Mouse (Mus musculus): Measurements from ENCODE around the gene Insyn1.

Gene Insyn1

DNA sequence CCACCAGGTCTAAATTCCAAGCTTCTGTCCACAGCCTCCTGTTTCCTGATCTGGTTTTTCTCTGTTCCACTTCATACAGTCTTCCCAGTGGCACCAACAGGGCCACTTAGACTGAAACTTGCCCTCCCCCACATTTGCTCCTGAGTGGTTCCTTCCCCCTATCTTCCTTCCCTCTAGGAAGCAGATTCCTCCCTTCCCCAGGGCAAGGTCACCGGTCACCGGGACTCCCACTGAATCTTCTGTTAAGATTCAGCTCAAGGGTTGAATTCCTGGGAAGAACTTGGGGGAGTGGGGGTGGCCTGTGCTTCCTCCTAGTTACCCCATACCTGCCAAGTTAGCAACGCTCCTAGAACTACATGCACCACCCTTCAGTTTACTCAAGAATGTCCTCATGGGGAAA is 1.3 kb upstream of the Insyn1 start:
- DNase-seq (ENCODE audit: low spot score) = no peak

DNA sequence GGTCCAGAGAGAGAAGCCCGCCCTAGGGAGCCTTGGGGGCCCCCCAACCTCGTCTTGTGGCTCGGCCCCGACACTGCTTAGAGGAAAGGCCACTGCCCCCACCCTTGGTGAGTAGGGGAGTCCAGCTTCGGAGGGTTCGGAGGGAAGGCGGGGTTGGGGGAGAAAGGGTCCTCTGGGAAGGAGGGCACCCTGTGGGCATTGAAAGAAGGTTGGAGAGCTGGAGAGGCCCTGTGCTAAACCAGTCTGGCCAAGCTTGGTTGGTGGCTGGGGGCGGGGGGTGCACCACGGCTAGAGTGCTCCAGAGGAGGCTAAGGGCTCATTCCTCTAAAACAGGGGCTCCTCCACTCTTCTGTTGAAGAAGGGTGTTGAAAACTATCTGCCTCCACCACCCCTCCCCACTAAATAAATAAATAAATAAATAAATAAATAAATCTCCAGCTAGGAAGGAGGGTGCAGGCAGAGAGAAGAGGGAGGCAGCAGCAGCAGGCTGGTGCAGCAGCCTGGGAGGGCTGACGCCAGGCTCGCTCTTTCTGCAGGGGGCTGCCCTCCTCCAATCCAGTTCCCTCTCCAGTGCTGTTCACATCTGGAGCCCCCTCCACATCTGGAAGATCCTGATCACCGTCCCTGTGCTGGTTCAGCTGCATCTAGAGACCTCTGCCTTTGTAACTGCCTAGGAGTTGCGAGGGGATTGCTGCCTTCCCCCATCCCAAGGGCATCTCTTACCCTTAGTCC is 896 bp downstream of the Insyn1 start:
- no peak for DNase-seq (ENCODE audit: low spot score)

DNA sequence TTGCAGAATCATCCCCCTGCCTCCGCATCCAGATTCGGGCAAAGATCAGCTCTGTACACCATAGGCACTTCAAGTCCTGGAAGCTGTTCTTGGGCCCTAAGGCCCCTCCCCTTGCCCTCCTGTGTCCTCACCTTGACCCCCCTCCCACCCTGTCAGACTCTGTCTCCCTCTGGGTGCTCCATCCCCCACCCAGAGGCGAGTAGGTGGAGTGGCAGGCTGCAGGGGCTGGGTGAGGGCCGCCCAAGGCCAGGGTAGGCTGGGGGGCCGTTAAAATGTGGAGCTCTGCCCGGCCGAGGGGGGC is 1.4 kb downstream of the Insyn1 start:
- DNase-seq (ENCODE audit: low spot score) = no peak

DNA sequence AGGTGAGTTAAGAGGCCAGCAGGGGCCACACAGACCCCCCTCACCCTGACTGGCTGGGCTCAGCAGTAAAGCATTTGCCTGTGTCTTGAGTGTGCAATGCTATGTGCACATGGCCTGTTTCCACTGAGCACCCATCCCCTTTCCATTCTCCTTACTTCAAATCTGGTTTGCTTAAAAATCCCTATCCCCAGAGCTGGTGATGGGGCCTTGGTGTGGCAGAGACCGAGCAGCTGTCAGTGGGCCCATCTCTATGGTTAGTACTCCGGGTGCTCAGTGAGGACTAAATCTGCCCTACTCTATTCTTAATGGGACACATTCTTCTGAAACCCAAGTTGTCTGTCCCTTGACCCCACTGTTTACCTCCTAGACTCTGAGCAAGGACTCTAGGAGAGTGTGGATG is 2.0 kb downstream of the Insyn1 start:
- DNase-seq (ENCODE audit: low spot score) = no peak

DNA sequence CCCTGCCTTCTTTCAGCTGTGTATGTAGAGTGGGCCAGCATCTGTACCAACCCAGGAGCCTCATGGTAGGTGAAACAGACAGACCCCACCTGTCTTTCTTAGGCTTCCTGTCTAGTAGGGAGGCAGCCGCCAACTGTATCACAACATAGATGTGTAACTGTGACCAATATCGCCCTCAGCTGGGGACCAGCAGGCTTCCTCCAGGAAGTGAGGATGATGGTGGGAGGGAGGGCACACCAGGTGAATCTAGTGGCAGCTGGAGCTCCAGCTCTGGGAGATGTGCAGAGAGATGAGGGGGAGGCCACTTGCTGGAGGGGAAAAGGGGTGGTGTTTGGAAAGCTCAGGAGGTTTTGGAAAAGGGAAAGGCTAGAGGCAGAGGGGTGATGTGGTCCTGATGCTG is 6.6 kb downstream of the Insyn1 start:
- DNase-seq (ENCODE audit: low spot score) = no peak

DNA sequence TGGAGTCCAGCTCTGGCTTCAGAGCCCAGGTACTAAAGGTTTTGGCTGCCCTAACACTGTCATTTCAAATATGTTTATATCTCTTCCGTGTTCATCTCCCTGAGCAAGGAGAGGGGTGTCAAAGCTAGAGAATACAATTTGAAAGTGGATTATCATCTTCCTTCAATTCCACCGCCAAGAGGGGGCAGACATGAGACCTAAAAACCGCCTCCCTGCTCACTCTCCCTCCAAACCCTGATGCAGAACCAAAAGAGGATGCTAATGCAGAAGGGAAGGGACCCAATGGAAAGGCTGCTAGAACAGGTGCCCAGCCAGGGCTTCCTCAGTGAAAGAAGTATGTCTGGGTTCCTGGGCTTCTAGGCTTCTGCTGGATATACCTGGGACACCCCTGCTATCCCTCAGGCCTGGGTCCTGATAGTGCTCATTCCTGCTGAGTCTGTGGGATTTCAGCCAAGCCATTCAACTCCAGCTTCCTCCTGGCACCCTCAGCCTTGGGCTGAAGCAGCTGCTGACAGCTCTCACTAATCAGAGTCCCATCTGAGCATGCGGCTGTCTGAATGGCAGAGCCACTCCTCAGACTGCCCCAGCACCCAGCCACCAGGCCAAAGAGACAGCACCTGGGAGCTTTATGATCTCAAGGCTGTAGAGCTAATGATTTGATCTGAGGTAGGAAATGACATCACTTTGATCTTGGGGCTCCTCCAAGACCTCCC is 8.2 kb downstream of the Insyn1 start:
- DNase-seq (ENCODE audit: low spot score) = no peak

DNA sequence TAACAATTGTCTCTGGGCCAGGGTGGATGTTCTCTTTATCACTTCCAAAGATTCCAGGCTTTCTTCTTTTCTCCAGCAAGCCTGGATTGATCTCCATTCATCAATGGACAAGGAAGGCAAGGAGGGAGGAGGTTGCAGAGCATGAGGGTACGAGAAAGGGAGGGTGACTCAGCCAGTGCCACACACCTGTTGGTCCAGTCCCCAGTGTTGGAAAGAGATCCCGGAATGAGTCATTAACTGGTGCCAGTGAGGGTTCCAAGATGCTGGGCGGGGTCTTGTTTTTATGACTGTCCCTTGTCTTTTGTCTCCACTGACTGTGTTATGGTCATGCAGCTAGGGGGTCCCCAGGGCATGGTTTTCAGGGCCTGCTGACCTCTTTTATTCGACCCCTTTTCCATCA is 9.5 kb downstream of the Insyn1 start:
- no peak for DNase-seq (ENCODE audit: low spot score)

DNA sequence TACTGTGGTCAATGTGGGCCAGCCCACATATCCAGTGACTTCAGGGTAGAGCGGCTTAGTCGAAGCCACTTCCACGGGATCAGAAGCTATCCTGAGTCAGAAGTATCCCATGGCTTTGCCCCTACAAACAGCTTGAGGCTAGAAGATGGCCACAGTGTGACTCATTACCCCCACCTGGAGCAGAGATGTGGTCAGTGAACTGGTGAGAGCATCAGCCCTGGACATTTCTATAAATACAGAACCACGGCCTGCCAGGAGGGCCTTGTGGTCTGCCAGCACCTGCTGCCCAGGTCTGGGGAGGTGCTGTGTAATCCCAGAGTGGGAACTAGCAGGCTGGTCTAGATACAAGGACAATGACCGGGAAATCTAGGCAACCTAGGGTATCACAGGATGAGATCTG is 12.5 kb downstream of the Insyn1 start:
- no peak for DNase-seq (ENCODE audit: low spot score)

DNA sequence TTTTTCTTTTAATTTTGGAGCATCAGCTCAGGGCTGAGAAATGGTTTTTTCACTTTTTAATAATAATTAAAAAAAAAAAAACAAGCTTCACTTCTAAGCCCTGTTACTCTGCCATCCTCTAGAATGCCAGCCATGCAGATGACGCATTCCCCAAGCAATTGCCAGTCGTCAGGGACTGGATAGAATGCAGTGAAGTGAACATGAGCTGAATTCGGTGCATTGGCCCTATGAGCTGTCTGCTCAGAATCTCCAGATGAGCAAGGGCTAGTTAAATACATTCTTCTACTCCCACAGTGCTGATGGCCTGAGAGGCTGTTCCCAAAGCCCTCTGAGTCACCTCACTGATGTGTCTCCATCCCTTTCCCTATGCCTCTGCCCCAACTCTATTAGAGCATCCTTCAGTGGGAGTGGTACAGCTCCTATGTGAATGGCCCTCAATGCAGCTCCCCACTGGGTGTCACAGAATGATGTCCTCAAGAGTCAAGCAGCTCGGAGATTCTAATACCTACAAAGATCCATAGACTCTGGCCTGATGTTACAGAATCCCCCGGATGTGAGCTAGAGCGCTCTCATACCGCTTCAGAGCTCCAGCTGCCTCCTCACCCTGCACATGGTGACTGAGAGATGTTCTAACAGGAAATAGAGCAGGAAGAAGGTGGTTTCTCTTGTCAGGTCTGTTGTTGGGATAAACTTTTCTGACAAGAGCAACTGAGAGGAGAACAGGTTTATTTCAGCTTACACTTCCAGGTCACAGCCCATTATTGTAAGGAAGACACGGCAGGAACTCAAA is 19.0 kb downstream of the Insyn1 start:
- peak; percentile 16 for DNase-seq (ENCODE audit: low spot score)

DNA sequence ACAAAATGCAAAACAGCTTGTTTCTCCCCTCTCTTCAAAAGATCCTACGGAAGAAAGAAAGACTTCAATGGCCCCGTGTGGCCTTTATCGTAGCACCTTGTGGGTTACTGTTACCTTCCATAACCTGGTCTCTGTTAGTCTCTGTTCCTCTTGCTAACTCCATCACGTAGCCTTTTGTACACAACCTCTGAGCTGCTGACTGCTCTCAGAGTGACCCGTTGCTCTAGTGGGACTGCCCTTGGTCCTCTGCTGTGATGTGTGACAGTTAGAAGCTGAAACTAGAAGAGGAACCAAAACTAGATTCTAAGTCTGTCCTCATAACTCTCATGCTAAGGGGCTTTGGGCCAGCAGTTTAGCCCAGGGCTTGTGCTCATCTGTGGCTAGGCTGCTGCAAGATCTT is 22.0 kb downstream of the Insyn1 start:
- DNase-seq (ENCODE audit: low spot score) = no peak

DNA sequence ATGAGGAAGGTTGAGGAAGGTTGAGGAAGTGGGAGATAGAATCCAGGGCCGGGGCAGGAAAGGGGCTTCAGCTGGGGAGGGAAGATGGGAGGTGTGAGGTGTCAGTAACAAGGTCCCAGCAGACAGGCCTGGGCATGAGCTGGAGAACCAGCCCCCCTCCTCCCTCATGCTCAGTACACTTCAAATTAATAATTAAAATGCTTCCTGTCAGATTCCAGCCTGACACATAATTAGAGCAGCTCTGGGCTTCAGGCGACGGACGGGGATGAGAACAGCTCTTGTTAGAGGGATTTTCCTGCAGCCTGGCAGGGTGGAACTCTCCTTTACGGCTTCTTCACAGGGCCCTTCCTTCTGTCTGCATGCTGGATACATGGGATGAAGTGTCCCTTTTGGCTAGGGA is 25.3 kb downstream of the Insyn1 start:
- DNase-seq (ENCODE audit: low spot score) = no peak

DNA sequence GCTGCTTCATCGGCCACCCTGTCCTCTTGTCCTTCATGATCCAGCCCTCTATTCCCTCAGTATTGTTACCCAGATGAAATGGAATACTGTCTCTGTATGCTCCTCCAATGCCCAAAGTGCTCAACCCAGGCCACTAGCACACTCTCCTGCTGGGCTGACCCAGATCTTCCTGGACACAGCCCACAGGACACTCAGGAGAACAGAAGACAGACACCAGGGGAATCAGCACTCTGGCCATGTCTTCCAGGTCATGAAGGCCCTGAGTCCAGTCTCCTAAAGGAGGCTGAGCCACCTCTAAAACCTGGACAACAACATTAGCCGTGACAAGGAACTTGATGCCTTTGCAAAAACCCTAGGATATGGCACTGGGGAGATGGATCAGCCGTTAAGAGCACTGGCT is 28.1 kb downstream of the Insyn1 start:
- DNase-seq (ENCODE audit: low spot score) = no peak

DNA sequence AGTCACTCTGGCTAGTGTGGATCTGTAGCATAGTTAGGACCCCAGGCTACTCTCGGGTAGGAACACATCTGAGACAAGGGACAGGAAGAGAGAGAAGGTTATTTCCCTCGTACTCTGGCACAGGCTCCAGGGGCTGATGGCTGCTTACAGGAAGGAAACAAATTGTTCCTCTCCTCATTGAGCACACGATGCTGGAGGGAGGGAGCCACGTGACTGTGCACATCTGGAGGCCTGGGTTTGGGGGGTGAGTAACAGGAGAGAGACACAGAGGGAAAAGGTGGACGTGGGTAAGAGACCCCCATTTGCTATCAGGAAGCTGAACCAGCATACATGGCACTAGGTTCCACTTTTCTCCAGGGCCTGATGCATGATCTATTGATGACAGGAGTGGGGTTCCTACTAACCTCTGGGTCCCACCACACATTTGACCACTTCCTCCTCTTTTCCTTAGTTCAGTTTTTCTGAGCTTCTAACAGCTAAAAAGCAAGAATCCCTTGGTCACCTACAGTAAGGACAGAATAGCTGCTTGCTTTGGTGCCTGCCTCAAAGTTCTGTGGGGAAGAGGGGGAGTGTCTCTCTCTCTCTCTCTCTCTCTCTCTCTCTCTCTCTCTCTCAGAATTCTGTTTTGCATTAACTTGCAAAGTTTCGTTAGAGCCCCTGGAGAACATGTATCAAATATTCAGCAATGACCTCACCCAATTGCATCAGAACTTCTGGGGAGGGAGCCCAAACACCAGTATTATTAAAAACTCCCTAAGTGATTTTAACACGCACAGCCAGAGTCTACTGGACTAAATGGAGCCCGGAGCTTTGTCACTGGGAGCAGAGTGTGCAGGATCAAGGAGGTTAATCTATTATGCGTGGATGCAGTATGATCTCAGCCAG is 29.7 kb downstream of the Insyn1 start:
- no peak for DNase-seq (ENCODE audit: low spot score)

DNA sequence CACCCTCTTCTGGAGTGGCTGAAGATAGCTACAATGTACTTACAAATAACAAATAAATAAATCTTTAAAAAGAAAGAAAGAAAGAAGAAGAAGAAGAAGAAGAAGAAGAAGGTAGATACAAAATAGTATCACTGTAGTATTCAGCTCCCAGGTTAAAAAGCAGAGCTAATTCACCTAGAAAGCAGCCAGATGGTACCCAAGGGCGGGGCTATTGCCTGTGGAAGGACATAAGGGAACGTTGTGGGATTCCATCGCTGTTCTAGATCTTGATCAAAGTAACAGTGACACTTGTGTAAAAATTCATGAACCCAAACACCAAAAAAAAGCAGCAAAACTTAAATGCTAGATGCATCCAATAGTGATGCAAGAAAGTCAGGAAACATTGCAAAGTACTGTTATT is 31.6 kb downstream of the Insyn1 start:
- no peak for DNase-seq (ENCODE audit: low spot score)

DNA sequence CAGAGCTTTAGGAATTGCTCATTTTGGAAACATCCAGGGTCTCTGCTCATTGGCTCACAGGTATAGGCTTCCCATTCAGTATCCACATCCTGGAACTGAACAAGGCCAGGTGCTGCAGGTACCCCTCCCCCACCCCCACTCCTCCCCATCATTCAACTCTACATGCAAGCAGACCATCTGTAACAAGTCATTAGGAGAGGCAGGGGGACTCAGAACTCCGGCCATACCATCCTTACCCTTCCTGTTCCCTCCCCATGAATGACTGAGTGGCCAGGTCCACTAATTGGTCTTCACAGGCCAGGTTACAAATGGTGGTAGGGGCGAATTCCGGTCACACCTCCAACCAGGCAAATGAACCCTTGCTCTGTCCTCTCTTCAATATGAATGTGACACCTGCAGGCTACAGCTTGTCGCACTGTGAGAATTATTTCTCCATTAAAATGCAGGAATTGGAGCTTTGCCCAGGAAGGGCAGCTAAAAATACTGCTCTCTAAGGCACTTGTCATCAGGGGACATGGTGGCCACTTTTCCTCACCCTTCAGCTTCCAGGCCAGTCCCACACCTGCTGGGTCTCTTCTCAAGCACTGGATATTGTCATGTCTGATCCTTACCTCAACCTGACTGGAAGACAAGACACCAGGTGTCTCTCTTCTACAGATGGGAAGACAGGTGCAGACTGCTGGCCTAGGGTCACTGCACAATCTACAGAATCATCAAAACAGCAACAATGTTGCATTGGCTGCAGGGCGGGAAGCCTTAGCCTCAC is 32.6 kb downstream of the Insyn1 start:
- no peak for DNase-seq (ENCODE audit: low spot score)

DNA sequence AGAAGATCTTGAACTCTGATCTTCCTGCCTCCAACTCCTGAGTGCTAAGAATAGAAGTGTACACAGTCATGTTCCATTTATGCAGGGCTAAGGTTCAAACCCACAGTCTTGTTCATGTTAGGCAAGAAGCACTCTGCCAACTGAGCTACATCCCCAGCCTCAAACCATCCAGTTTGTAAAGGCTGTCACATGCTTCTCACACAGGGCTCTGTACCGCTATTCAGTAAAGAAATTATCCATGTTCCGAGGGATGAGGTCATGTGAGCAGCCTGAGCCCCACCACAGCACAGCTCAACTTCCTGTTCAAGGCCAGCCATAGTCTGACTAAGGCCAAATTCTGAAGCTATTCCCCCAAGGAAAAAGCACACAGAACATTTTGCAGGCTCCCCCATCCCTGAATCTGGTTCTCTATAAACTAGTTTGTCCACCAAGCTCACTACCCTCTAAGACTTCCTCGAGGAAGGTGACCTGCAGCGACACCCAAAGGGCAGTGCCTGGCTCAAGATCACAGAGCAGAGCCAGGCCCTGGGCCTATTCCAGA is 33.5 kb downstream of the Insyn1 start:
- no peak for DNase-seq (ENCODE audit: low spot score)

DNA sequence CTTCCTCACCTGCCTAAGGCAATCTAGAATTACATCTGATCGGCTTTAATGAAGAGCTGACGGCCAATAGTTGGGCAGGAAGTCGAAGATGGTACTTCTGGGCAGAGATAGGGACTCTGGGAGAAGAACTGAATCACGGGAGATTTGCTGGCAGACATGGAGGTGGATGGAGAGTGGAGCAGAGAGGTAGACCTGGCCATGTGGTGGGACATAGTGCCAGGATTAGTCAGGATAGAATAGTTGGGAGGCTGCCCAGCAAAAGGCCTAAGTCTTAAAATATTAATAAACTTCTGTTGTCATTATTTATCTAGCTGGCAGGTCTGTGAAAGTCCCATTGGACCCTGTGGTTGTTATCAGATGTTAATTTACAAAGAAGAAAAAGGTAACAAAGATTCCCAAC is 36.7 kb downstream of the Insyn1 start:
- DNase-seq (ENCODE audit: low spot score) = no peak

DNA sequence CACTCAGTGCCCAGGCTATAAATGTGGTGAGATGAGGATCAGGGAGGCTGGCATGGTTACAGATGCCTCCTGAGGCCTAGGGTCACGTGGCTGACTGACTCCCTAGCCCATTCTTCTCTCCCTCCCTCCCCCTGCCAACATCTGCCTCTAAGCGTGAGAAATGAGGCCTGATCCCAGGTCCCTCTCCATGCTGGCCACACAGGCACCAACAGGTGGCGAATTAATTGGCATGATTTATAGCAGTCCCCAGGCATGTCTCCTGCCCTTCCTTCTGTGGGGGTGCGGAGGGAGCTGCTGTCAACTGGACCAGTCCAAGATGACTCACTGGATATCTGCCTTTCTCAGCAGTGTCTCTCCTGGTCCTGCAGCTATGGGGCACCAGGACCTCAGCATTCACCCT is 39.4 kb downstream of the Insyn1 start:
- DNase-seq (ENCODE audit: low spot score) = no peak

DNA sequence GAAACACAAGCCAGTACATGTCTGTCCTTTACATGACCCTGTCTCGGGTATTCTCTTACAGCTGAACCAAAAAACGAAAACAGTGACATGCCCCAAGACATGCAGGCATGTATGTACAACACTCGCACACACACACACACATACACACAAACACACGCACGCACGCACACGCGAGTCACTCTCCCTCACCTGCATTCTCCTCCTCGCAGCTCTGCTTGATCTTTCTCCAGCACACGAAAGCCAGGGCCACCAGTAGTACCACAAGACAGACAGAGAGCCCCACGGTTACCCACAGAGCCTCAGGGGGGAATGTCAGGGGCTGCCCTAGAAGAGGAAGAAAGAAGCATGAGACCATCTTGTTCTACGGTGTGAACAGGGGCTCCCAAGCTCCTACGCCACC is 42.0 kb downstream of the Insyn1 start:
- no peak for DNase-seq (ENCODE audit: low spot score)

DNA sequence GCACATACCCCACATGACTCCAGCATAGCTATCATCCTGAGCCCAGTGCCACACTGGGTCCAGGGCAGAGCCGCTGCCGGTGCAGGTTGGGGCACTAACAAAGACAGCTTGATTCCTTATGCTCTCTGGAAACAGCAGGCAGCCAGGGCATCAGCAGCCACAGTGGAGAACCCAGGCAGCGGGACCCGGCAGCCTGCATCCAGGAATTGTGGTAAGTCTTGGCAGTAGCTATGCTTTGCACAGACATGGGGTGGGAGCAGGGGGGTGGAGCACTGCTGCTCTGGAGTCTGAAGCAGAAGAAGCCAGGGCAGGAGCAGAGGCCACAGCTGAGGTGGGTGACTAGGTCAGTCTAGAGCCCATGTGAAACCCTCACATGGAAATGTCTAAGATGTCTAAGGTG is 43.8 kb downstream of the Insyn1 start:
- DNase-seq (ENCODE audit: low spot score) = no peak

DNA sequence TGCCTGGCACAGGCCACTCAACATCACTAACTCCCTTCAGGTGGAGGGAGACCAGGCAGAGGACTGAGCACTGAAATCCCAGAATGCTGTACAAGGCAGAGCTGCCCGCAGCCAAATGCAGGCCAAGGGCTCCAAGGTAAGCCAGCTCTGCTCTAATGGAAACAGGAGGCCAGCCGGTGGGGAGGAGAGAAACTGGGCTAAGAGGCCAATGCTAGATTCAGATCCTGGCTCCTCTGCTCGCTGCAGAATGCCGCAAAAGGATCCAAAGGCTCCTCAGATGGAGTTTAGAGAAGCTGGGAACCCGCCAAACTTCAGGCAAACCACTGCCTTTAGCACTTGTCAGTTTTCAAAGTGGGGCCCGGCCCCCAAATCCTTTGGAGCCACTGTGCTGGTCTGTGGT is 44.9 kb downstream of the Insyn1 start:
- DNase-seq (ENCODE audit: low spot score) = no peak

All from T-cell, adult 2 months (primary cell).